ENCODE assay signal across 9 mouse cellular contexts in genomic region chr13:72400677-72401076, GRCm38 (mm10).
A peak's percentile ranks its signal among the peaks of the same experiment; 100 is the strongest.
DNase-seq lines count a peak whose midpoint lies in the region; ATAC-seq and TF ChIP-seq lines count a peak whose summit lies in the region.
"Had no signal": no experiment of that assay in that cellular context is flagged by ENCODE, and none has a peak within 500 bp of the region (broad histone marks: within the 10 kb centered on the region; RNA-seq: fewer than 3 reads in every experiment).

No protein-coding gene starts in this region.

- WGBS in lung, embryonic 15.5 days = 3% methylated on average over 10 of the region's 10 CpGs
- WGBS in lung, postnatal 0 days = 3% methylated on average over 10 of the region's 10 CpGs
- WGBS in forebrain, embryonic 14.5 days = 24% methylated on average over 10 of the region's 10 CpGs
- WGBS in cerebellum, adult 2 months = 2% methylated on average over 10 of the region's 10 CpGs

- H3K4me2 ChIP-seq in lung, embryonic 15.5 days = no peak overlapping the region
- no peak overlapping the region for H3K4me2 ChIP-seq in lung, postnatal 0 days (replicated peaks; ENCODE audit: low read depth, low read length)
- 0 out of 2 replicates have a peak overlapping the region, but pooled peaks have one; percentile 13 for H3K4me2 ChIP-seq in forebrain, embryonic 14.5 days (ENCODE audit: low read length)

- H3K9me3 ChIP-seq in lung, embryonic 15.5 days = no peaks in the 10 kb centered on the region
- H3K9me3 ChIP-seq in lung, postnatal 0 days (ENCODE audit: low read length) = no peaks in the 10 kb centered on the region
- H3K9me3 ChIP-seq in forebrain, embryonic 14.5 days (replicated peaks; ENCODE audit: control insufficient read depth, low read length) = no peaks in the 10 kb centered on the region

- no peak for TF ChIP-seq EP300 in lung, postnatal 0 days (IDR thresholded peaks at IDR 0.05)

- no peak for DNase-seq in lung, postnatal 0 days (ENCODE audit: low spot score)
- peak; percentile 73 for DNase-seq in forebrain, embryonic 14.5 days (ENCODE audit: low spot score)
- peak; percentile 35 to 66 for DNase-seq in layer of hippocampus, postnatal 14 days (ENCODE audit: low spot score in 2 of 2)
- peak; percentile 52 for DNase-seq in right cerebral cortex, postnatal 14 days
- no peak for DNase-seq in adrenal gland, adult 8-10 months
- no peak for DNase-seq in lung, postnatal 14 days
- no peak for DNase-seq in cerebellum, adult 2 months

- no peak for TF ChIP-seq POLR2A in cerebellum, adult 2 months (IDR thresholded peaks at IDR 0.05; ENCODE audit: borderline replicate concordance, insufficient read depth, low read length)

- no peak overlapping the region for H3K9ac ChIP-seq in lung, embryonic 15.5 days
- no peak overlapping the region for H3K9ac ChIP-seq in lung, postnatal 0 days (replicated peaks; ENCODE audit: low read depth)
- no peak overlapping the region for H3K9ac ChIP-seq in forebrain, embryonic 14.5 days (ENCODE audit: low read length)

- peak; percentile 46; the same call in 1 of the 2 replicates for ATAC-seq in lung, embryonic 15.5 days (ENCODE audit: borderline replicate concordance, extremely low read depth, low FRiP score, low TSS enrichment)
- no peak for ATAC-seq in lung, postnatal 0 days
- peak; percentile 90 for ATAC-seq in forebrain, embryonic 14.5 days

- H3K36me3 ChIP-seq in lung, embryonic 15.5 days = no peaks in the 10 kb centered on the region
- H3K36me3 ChIP-seq in lung, postnatal 0 days (ENCODE audit: insufficient read depth, low read length) = no peaks in the 10 kb centered on the region
- H3K36me3 ChIP-seq in forebrain, embryonic 14.5 days (ENCODE audit: control insufficient read depth, insufficient read depth, low read length) = no peaks in the 10 kb centered on the region

- H3K27me3 ChIP-seq in lung, embryonic 15.5 days = no peaks in the 10 kb centered on the region
- no peaks in the 10 kb centered on the region for H3K27me3 ChIP-seq in lung, postnatal 0 days (replicated peaks; ENCODE audit: insufficient read depth, low read length)
- H3K27me3 ChIP-seq in forebrain, embryonic 14.5 days (replicated peaks; ENCODE audit: control insufficient read depth, insufficient read depth, low read length) = no peaks in the 10 kb centered on the region
- H3K27me3 ChIP-seq in cerebellum, adult 2 months (ENCODE audit: control insufficient read depth, insufficient read depth, low read length) = no peaks in the 10 kb centered on the region

- no peaks in the 10 kb centered on the region for H3K4me1 ChIP-seq in lung, embryonic 15.5 days
- 0 out of 2 replicates have a peak, but pooled peaks cover 3% of the 10 kb centered on the region for H3K4me1 ChIP-seq in lung, postnatal 0 days (ENCODE audit: insufficient read depth, low read depth, low read length)
- peaks cover 10% of the 10 kb centered on the region; the same call in 1 of the 2 replicates for H3K4me1 ChIP-seq in forebrain, embryonic 14.5 days (ENCODE audit: control insufficient read depth, insufficient read depth, low read length)
- no peaks in the 10 kb centered on the region for H3K4me1 ChIP-seq in cerebellum, adult 2 months (ENCODE audit: control insufficient read depth, insufficient read depth, low read length)

- H3K4me3 ChIP-seq in lung, embryonic 15.5 days = no peak overlapping the region
- H3K4me3 ChIP-seq in lung, postnatal 0 days (ENCODE audit: low read depth, low read length) = no peak overlapping the region
- H3K4me3 ChIP-seq in forebrain, embryonic 14.5 days (ENCODE audit: low read depth, low read length) = no peak overlapping the region
- no peak overlapping the region for H3K4me3 ChIP-seq in cerebellum, adult 2 months (replicated peaks; ENCODE audit: insufficient read depth, low read depth, low read length)

- TF ChIP-seq CTCF in lung, postnatal 0 days (IDR thresholded peaks at IDR 0.05) = no peak
- TF ChIP-seq CTCF in cerebellum, adult 2 months (IDR thresholded peaks at IDR 0.05; ENCODE audit: borderline replicate concordance, insufficient read depth, low read depth, low read length) = no peak

- H3K27ac ChIP-seq in lung, embryonic 15.5 days = no peak overlapping the region
- no peak overlapping the region for H3K27ac ChIP-seq in lung, postnatal 0 days (ENCODE audit: low read length)
- H3K27ac ChIP-seq in forebrain, embryonic 14.5 days (ENCODE audit: low read depth, low read length) = no peak overlapping the region; the same call in 1 of the 2 replicates
- H3K27ac ChIP-seq in cerebellum, adult 2 months (ENCODE audit: insufficient read depth, low read length) = no peak overlapping the region
- H3K27ac ChIP-seq: macrophage had no signal

Comparison
In these comparisons a context has a peak if more than half of its experiments do, and no peak if none do; other contexts are left out.
1. DNase-seq: peak in forebrain, embryonic 14.5 days (single experiment), layer of hippocampus, postnatal 14 days (2 of 2) and right cerebral cortex, postnatal 14 days (single experiment); none in lung, postnatal 0 days (single experiment), adrenal gland, adult 8-10 months (single experiment), lung, postnatal 14 days (single experiment) and cerebellum, adult 2 months (0 of 2).